Mouse (Mus musculus): Measurements from ENCODE around the gene Map1lc3a. TPM values are rescaled to one million over a fixed set of nuclear protein-coding genes. Genes with fewer than 3 reads are reported as not detected.

Map1lc3a gene
- polyA plus RNA-seq, 1 experiment from 2014 or later, result 629 TPM

- Histone ChIP-seq H3K4me2 (replicated peaks) (no peak overlapping the region), H3K27ac (no peak overlapping the region), H3K9ac (no peak overlapping the region), H3K4me3 (replicated peaks; ENCODE audit: low read length) (no peak overlapping the region), H3K4me1 (replicated peaks; ENCODE audit: control insufficient read depth, insufficient read depth, low read length) (no peaks in the 10 kb centered on the region), H3K36me3 (replicated peaks; ENCODE audit: control insufficient read depth, insufficient read depth) (peaks cover 73% of the 10 kb centered on the region), H3K9me3 (ENCODE audit: control insufficient read depth, low read length) (no peaks in the 10 kb centered on the region), H3K27me3 (ENCODE audit: control insufficient read depth, insufficient read depth, low read length) (no peaks in the 10 kb centered on the region)
- WGBS, result 92% methylated on average over 5 of the region's 5 CpGs
- ATAC-seq (ENCODE audit: low FRiP score) (no peak), DNase-seq (ENCODE audit: low spot score) (no peak)
These were observed 26.5 kb upstream of the Map1lc3a start for GRCm38 (mm10) chr2:155249588-155249987.

DNA sequence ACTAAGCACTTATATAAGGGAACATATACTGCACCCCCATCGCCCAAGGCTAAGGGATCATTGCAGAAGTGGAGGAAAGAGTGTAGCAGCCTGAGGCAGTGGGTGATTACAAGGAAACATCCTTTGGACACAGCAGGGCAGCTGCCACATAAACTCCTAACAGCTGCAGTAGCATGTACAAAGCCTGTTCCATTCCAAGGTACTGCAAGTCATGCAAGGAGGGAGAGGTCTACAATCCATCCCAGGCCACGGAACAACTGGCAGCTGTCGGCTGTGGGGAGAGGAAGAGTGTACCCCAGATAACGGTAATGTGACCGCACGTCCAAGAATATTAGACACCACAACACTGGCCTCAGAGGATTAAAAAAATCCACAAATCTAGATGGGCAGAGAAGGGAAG is 10.6 kb upstream of the Map1lc3a start:
- Histone ChIP-seq H3K4me2 (replicated peaks) (no peak overlapping the region), H3K36me3 (replicated peaks; ENCODE audit: control insufficient read depth, insufficient read depth) (no peaks in the 10 kb centered on the region), H3K9ac (no peak overlapping the region), H3K9me3 (ENCODE audit: control insufficient read depth, low read length) (no peaks in the 10 kb centered on the region), H3K4me3 (replicated peaks; ENCODE audit: low read length) (no peak overlapping the region), H3K27me3 (ENCODE audit: control insufficient read depth, insufficient read depth, low read length) (no peaks in the 10 kb centered on the region), H3K4me1 (replicated peaks; ENCODE audit: control insufficient read depth, insufficient read depth, low read length) (no peaks in the 10 kb centered on the region), H3K27ac (no peak overlapping the region)
- no peak for ATAC-seq (ENCODE audit: low FRiP score)
- 88% methylated on average over 6 of the region's 6 CpGs for WGBS
- DNase-seq (ENCODE audit: low spot score), result no peak

GRCm38 (mm10) chr2:155266896-155267295 is 9.2 kb upstream of the Map1lc3a start:
- no peak for DNase-seq (ENCODE audit: low spot score)
- no peaks in the 10 kb centered on the region for H3K27me3 ChIP-seq (ENCODE audit: control insufficient read depth, insufficient read depth, low read length)
- no peak overlapping the region for H3K4me2 ChIP-seq (replicated peaks)
- H3K9me3 ChIP-seq (ENCODE audit: control insufficient read depth, low read length), result no peaks in the 10 kb centered on the region
- no peaks in the 10 kb centered on the region for H3K4me1 ChIP-seq (replicated peaks; ENCODE audit: control insufficient read depth, insufficient read depth, low read length)
- 84% methylated on average over 5 of the region's 5 CpGs for WGBS
- ATAC-seq (ENCODE audit: low FRiP score), result no peak
- no peak overlapping the region for H3K27ac ChIP-seq
- H3K9ac ChIP-seq, result no peak overlapping the region
- no peaks in the 10 kb centered on the region for H3K36me3 ChIP-seq (replicated peaks; ENCODE audit: control insufficient read depth, insufficient read depth)
- H3K4me3 ChIP-seq (replicated peaks; ENCODE audit: low read length), result no peak overlapping the region

- Histone ChIP-seq H3K4me1 (replicated peaks; ENCODE audit: control insufficient read depth, insufficient read depth, low read length) (peaks cover under 1% of the 10 kb centered on the region), H3K27ac (no peak overlapping the region), H3K36me3 (replicated peaks; ENCODE audit: control insufficient read depth, insufficient read depth) (no peaks in the 10 kb centered on the region), H3K9me3 (ENCODE audit: control insufficient read depth, low read length) (no peaks in the 10 kb centered on the region), H3K4me2 (replicated peaks) (no peak overlapping the region), H3K4me3 (replicated peaks; ENCODE audit: low read length) (no peak overlapping the region), H3K9ac (no peak overlapping the region), H3K27me3 (ENCODE audit: control insufficient read depth, insufficient read depth, low read length) (no peaks in the 10 kb centered on the region)
- WGBS, result 85% methylated on average over 6 of the region's 6 CpGs
- ATAC-seq (ENCODE audit: low FRiP score) (no peak), DNase-seq (ENCODE audit: low spot score) (no peak)
These were observed 4.1 kb upstream of the Map1lc3a start for GRCm38 (mm10) chr2:155271957-155272356.

GRCm38 (mm10) chr2:155272396-155273170 is 3.5 kb upstream of the Map1lc3a start:
- DNase-seq (ENCODE audit: low spot score) (no peak), ATAC-seq (ENCODE audit: low FRiP score) (no peak)
- Histone ChIP-seq H3K4me1 (replicated peaks; ENCODE audit: control insufficient read depth, insufficient read depth, low read length) (peaks cover 7% of the 10 kb centered on the region), H3K36me3 (replicated peaks; ENCODE audit: control insufficient read depth, insufficient read depth) (0 out of 2 replicates have a peak, but pooled peaks cover under 1% of the 10 kb centered on the region), H3K4me3 (replicated peaks; ENCODE audit: low read length) (no peak overlapping the region), H3K27me3 (ENCODE audit: control insufficient read depth, insufficient read depth, low read length) (no peaks in the 10 kb centered on the region), H3K27ac (no peak overlapping the region), H3K9me3 (ENCODE audit: control insufficient read depth, low read length) (no peaks in the 10 kb centered on the region), H3K4me2 (replicated peaks) (no peak overlapping the region), H3K9ac (no peak overlapping the region)
- 79% methylated on average over 10 of the region's 10 CpGs for WGBS

GRCm38 (mm10) chr2:155273603-155274002 is 2.5 kb upstream of the Map1lc3a start:
- Histone ChIP-seq H3K4me2 (replicated peaks) (no peak overlapping the region), H3K4me1 (replicated peaks; ENCODE audit: control insufficient read depth, insufficient read depth, low read length) (peaks cover 8% of the 10 kb centered on the region), H3K27ac (no peak overlapping the region), H3K9me3 (ENCODE audit: control insufficient read depth, low read length) (no peaks in the 10 kb centered on the region), H3K4me3 (replicated peaks; ENCODE audit: low read length) (no peak overlapping the region), H3K27me3 (ENCODE audit: control insufficient read depth, insufficient read depth, low read length) (no peaks in the 10 kb centered on the region), H3K36me3 (replicated peaks; ENCODE audit: control insufficient read depth, insufficient read depth) (peaks cover 10% of the 10 kb centered on the region; the same call in 1 of the 2 replicates), H3K9ac (no peak overlapping the region)
- ATAC-seq (ENCODE audit: low FRiP score) (no peak), DNase-seq (ENCODE audit: low spot score) (no peak)
- 90% methylated on average over 8 of the region's 8 CpGs for WGBS

GRCm38 (mm10) chr2:155276621-155277175 is 601 bp downstream of the Map1lc3a start:
- Histone ChIP-seq H3K4me1 (replicated peaks; ENCODE audit: control insufficient read depth, insufficient read depth, low read length) (peaks cover 8% of the 10 kb centered on the region), H3K27me3 (ENCODE audit: control insufficient read depth, insufficient read depth, low read length) (no peaks in the 10 kb centered on the region), H3K36me3 (replicated peaks; ENCODE audit: control insufficient read depth, insufficient read depth) (peaks cover 24% of the 10 kb centered on the region; the same call in 1 of the 2 replicates), H3K9ac (peak overlapping the region; percentile 97), H3K4me2 (replicated peaks) (peak overlapping the region; percentile 93), H3K4me3 (replicated peaks; ENCODE audit: low read length) (peak overlapping the region; percentile 99), H3K9me3 (ENCODE audit: control insufficient read depth, low read length) (no peaks in the 10 kb centered on the region), H3K27ac (peak overlapping the region; percentile 94)
- DNase-seq (ENCODE audit: low spot score) (peak; percentile 51), ATAC-seq (ENCODE audit: low FRiP score) (peak; percentile 67)
- 2% methylated on average over 46 of the region's 49 CpGs for WGBS

GRCm38 (mm10) chr2:155277721-155278120 is 1.6 kb downstream of the Map1lc3a start:
- H3K9ac ChIP-seq, result peak overlapping the region; percentile 97; the same call in 1 of the 2 replicates
- peak overlapping the region; percentile 93 for H3K4me2 ChIP-seq (replicated peaks)
- H3K4me1 ChIP-seq (replicated peaks; ENCODE audit: control insufficient read depth, insufficient read depth, low read length), result peaks cover 8% of the 10 kb centered on the region
- H3K36me3 ChIP-seq (replicated peaks; ENCODE audit: control insufficient read depth, insufficient read depth), result peaks cover 24% of the 10 kb centered on the region; the same call in 1 of the 2 replicates
- no peaks in the 10 kb centered on the region for H3K27me3 ChIP-seq (ENCODE audit: control insufficient read depth, insufficient read depth, low read length)
- H3K27ac ChIP-seq, result no peak overlapping the region
- ATAC-seq (ENCODE audit: low FRiP score) (no peak), DNase-seq (ENCODE audit: low spot score) (no peak)
- H3K4me3 ChIP-seq (replicated peaks; ENCODE audit: low read length), result peak overlapping the region; percentile 99
- WGBS, result 84% methylated on average over 2 of the region's 2 CpGs
- H3K9me3 ChIP-seq (ENCODE audit: control insufficient read depth, low read length), result no peaks in the 10 kb centered on the region

- no peak overlapping the region for H3K4me3 ChIP-seq (replicated peaks; ENCODE audit: low read length)
- DNase-seq (ENCODE audit: low spot score), result no peak
- no peaks in the 10 kb centered on the region for H3K9me3 ChIP-seq (ENCODE audit: control insufficient read depth, low read length)
- WGBS, result 91% methylated on average over 7 of the region's 7 CpGs
- no peaks in the 10 kb centered on the region for H3K27me3 ChIP-seq (ENCODE audit: control insufficient read depth, insufficient read depth, low read length)
- no peak overlapping the region for H3K27ac ChIP-seq
- peaks cover 8% of the 10 kb centered on the region for H3K4me1 ChIP-seq (replicated peaks; ENCODE audit: control insufficient read depth, insufficient read depth, low read length)
- no peak for ATAC-seq (ENCODE audit: low FRiP score)
- peaks cover 24% of the 10 kb centered on the region; the same call in 1 of the 2 replicates for H3K36me3 ChIP-seq (replicated peaks; ENCODE audit: control insufficient read depth, insufficient read depth)
- H3K9ac ChIP-seq, result no peak overlapping the region
- H3K4me2 ChIP-seq (replicated peaks), result no peak overlapping the region
These were observed 2.3 kb downstream of the Map1lc3a start for GRCm38 (mm10) chr2:155278361-155278760.
